In genomic region chr14:47650338-47650720, GRCm38 (mm10) we compare ENCODE assay signal across 8 mouse cellular contexts. TPM values are rescaled to one million over a fixed set of nuclear protein-coding genes. Genes with fewer than 3 reads are reported as not detected.
DNase-seq lines count a peak whose midpoint lies in the region; ATAC-seq and TF ChIP-seq lines count a peak whose summit lies in the region.

No protein-coding gene starts in this region.

- 23% methylated on average over 6 of the region's 6 CpGs for WGBS in lung, embryonic 15.5 days
- WGBS in embryonic facial prominence, embryonic 12.5 days: 32% methylated on average over 6 of the region's 6 CpGs
- WGBS in limb, embryonic 10.5 days: 48% methylated on average over 6 of the region's 6 CpGs
- WGBS in olfactory bulb, adult 2 months: 24% methylated on average over 6 of the region's 6 CpGs

- H3K4me1 ChIP-seq in lung, embryonic 15.5 days: peaks cover 17% of the 10 kb centered on the region
- peaks cover 8% of the 10 kb centered on the region for H3K4me1 ChIP-seq in embryonic facial prominence, embryonic 12.5 days
- H3K4me1 ChIP-seq in limb, embryonic 10.5 days: peaks cover 20% of the 10 kb centered on the region
- peaks cover 5% of the 10 kb centered on the region for H3K4me1 ChIP-seq in olfactory bulb, adult 2 months (ENCODE audit: control insufficient read depth, insufficient read depth, low read length)

- no peaks in the 10 kb centered on the region for H3K27me3 ChIP-seq in lung, embryonic 15.5 days
- no peaks in the 10 kb centered on the region; the same call in 1 of the 2 replicates for H3K27me3 ChIP-seq in embryonic facial prominence, embryonic 12.5 days
- H3K27me3 ChIP-seq in limb, embryonic 10.5 days (ENCODE audit: low read depth, poor library complexity, severe bottlenecking): no peaks in the 10 kb centered on the region

- no peaks in the 10 kb centered on the region for H3K36me3 ChIP-seq in lung, embryonic 15.5 days
- no peaks in the 10 kb centered on the region for H3K36me3 ChIP-seq in embryonic facial prominence, embryonic 12.5 days
- H3K36me3 ChIP-seq in limb, embryonic 10.5 days: peaks cover 10% of the 10 kb centered on the region

- peak overlapping the region; percentile 95 for H3K9ac ChIP-seq in lung, embryonic 15.5 days
- H3K9ac ChIP-seq in embryonic facial prominence, embryonic 12.5 days: peak overlapping the region; percentile 93

- no peaks in the 10 kb centered on the region for H3K9me3 ChIP-seq in lung, embryonic 15.5 days
- no peaks in the 10 kb centered on the region for H3K9me3 ChIP-seq in embryonic facial prominence, embryonic 12.5 days
- H3K9me3 ChIP-seq in limb, embryonic 10.5 days (replicated peaks): no peaks in the 10 kb centered on the region

- TF ChIP-seq CTCF in olfactory bulb, adult 2 months (IDR thresholded peaks at IDR 0.05; ENCODE audit: insufficient read depth, low read depth, low read length): no peak

- peak overlapping the region; percentile 100 for H3K4me3 ChIP-seq in lung, embryonic 15.5 days
- H3K4me3 ChIP-seq in embryonic facial prominence, embryonic 12.5 days: peak overlapping the region; percentile 92
- H3K4me3 ChIP-seq in limb, embryonic 10.5 days: peak overlapping the region; percentile 97
- 0 out of 2 replicates have a peak overlapping the region, but pooled peaks have one; percentile 10 for H3K4me3 ChIP-seq in olfactory bulb, adult 2 months (ENCODE audit: insufficient read depth, low read depth, low read length)

- DNase-seq in lung, adult 18-20 months: no peak
- DNase-seq in limb, embryonic 10.5 days (ENCODE audit: low spot score): no peak
- no peak for DNase-seq in layer of hippocampus, adult 9-11 months
- DNase-seq in B cell, adult 2 months: no peak

- no peak for TF ChIP-seq POLR2A in olfactory bulb, adult 2 months (IDR thresholded peaks at IDR 0.05; ENCODE audit: insufficient read depth, low read depth, low read length)

- no peak for ATAC-seq in lung, embryonic 15.5 days (ENCODE audit: borderline replicate concordance, extremely low read depth, low FRiP score, low TSS enrichment)
- no peak for ATAC-seq in embryonic facial prominence, embryonic 12.5 days (ENCODE audit: insufficient number of reproducible peaks, insufficient read depth, low FRiP score, low TSS enrichment)
- no peak for ATAC-seq in CD4-positive, CD25-positive, alpha-beta regulatory T cell, adult 4 months

- H3K4me2 ChIP-seq in lung, embryonic 15.5 days: peak overlapping the region; percentile 76
- peak overlapping the region; percentile 74 for H3K4me2 ChIP-seq in embryonic facial prominence, embryonic 12.5 days (replicated peaks)

- peak overlapping the region; percentile 99; the same call in 1 of the 2 replicates for H3K27ac ChIP-seq in lung, embryonic 15.5 days
- H3K27ac ChIP-seq in embryonic facial prominence, embryonic 12.5 days: no peak overlapping the region
- H3K27ac ChIP-seq in limb, embryonic 10.5 days: peak overlapping the region; percentile 98
- no peak overlapping the region for H3K27ac ChIP-seq in olfactory bulb, adult 2 months (ENCODE audit: insufficient read depth, low read depth, low read length)

RNA-seq across cellular contexts. Expression of gene Ktn1, which starts 2.1 kb away (rescaled TPM):
- polyA plus RNA-seq in lung, embryonic 15.5 days (2015; fragmentation: Nextera tagmentation; extraction: Ambion mirVana): 53.1 and 54.3 TPM in 2 replicates
- 64.7 and 70.6 TPM in 2 replicates for polyA plus RNA-seq in embryonic facial prominence, embryonic 12.5 days (2016; fragmentation: Nextera tagmentation; extraction: Ambion mirVana)
- 44.9 and 55.9 TPM in 2 replicates for polyA plus RNA-seq in limb, embryonic 10.5 days (2016; fragmentation: Nextera tagmentation; extraction: Ambion mirVana)
- 77.8 TPM in 1 of 2 replicates, not detected in the other for polyA plus RNA-seq in olfactory bulb, adult 2 months (2012; ENCODE audit: insufficient read depth, insufficient read length, low replicate concordance, missing spikeins)
- 10 to 100 TPM; 60.6 to 67.2 TPM for polyA plus RNA-seq in CD4-positive, CD25-positive, alpha-beta regulatory T cell, adult 4 months (2017; shearing (Covaris generic))

Comparison
In these comparisons a context has a peak if more than half of its experiments do, and no peak if none do; other contexts are left out.
1. H3K27ac ChIP-seq: peak in lung, embryonic 15.5 days (single experiment) and limb, embryonic 10.5 days (single experiment); none in embryonic facial prominence, embryonic 12.5 days (single experiment) and olfactory bulb, adult 2 months (single experiment).
2. H3K4me3 ChIP-seq: peak in every context shown above with its lines; median percentile 100 in lung, embryonic 15.5 days; 97 in limb, embryonic 10.5 days; 92 in embryonic facial prominence, embryonic 12.5 days; 10 in olfactory bulb, adult 2 months.